Comparison of ENCODE assay signal across 17 mouse cellular contexts in genomic region chr10:86290109-86290771, GRCm38 (mm10). TPM values are rescaled to one million over a fixed set of nuclear protein-coding genes. Genes with fewer than 3 reads are reported as not detected.
A peak's percentile ranks its signal among the peaks of the same experiment; 100 is the strongest.
DNase-seq lines count a peak whose midpoint lies in the region; ATAC-seq lines count a peak whose summit lies in the region.
"Had no signal": no experiment of that assay in that cellular context is flagged by ENCODE, and none has a peak within 500 bp of the region (broad histone marks: within the 10 kb centered on the region; RNA-seq: fewer than 3 reads in every experiment).

No protein-coding gene starts in this region.

- no peak overlapping the region for H3K4me3 ChIP-seq in embryonic facial prominence, embryonic 14.5 days (ENCODE audit: low read depth, low read length)
- H3K4me3 ChIP-seq in lung, embryonic 15.5 days, result no peak overlapping the region
- no peak overlapping the region for H3K4me3 ChIP-seq in intestine, embryonic 15.5 days (replicated peaks)
- H3K4me3 ChIP-seq: forebrain, embryonic 10.5 days; left cerebral cortex, adult 2 months; liver, embryonic 15.5 days; midbrain, embryonic 12.5 days had no signal

- peak; percentile 41 for DNase-seq in 3T3-L1 (ENCODE audit: low read depth, low spot score)
- DNase-seq in embryonic facial prominence, embryonic 14.5 days (ENCODE audit: low spot score), result peak; percentile 59
- DNase-seq in kidney, postnatal 14 days, result peak; percentile 88
- no peak for DNase-seq in left cerebral cortex, adult 8-10 months (ENCODE audit: low spot score in 2 of 2)
- no peak for DNase-seq in adrenal gland, adult 2 months
- no peak for DNase-seq in layer of hippocampus, postnatal 36 days
- DNase-seq: cerebellum, adult 9-11 months; embryo, embryonic 11 days; thymus, adult 2 months had no signal

- ATAC-seq in embryonic facial prominence, embryonic 14.5 days (ENCODE audit: low read depth), result peak; percentile 48; the same call in 1 of the 2 replicates
- peak; percentile 78; the same call in 1 of the 2 replicates for ATAC-seq in lung, embryonic 15.5 days (ENCODE audit: borderline replicate concordance, extremely low read depth, low FRiP score, low TSS enrichment)
- no peak for ATAC-seq in intestine, embryonic 15.5 days

- H3K4me1 ChIP-seq in embryonic facial prominence, embryonic 14.5 days (ENCODE audit: control insufficient read depth, insufficient read depth, low read length), result peaks cover 8% of the 10 kb centered on the region
- H3K4me1 ChIP-seq in lung, embryonic 15.5 days, result peaks cover 9% of the 10 kb centered on the region; the same call in 1 of the 2 replicates
- H3K4me1 ChIP-seq in intestine, embryonic 15.5 days (replicated peaks), result 0 out of 2 replicates have a peak, but pooled peaks cover 3% of the 10 kb centered on the region
- H3K4me1 ChIP-seq: liver, embryonic 15.5 days had no signal

- no peaks in the 10 kb centered on the region for H3K36me3 ChIP-seq in embryonic facial prominence, embryonic 14.5 days (ENCODE audit: control insufficient read depth, insufficient read depth, low read length)
- no peaks in the 10 kb centered on the region for H3K36me3 ChIP-seq in lung, embryonic 15.5 days
- H3K36me3 ChIP-seq in intestine, embryonic 15.5 days, result no peaks in the 10 kb centered on the region
- H3K36me3 ChIP-seq: forebrain, embryonic 10.5 days; liver, embryonic 15.5 days; midbrain, embryonic 12.5 days had no signal

- 52% methylated on average over 8 of the region's 8 CpGs for WGBS in embryonic facial prominence, embryonic 14.5 days
- 39% methylated on average over 8 of the region's 8 CpGs for WGBS in lung, embryonic 15.5 days
- WGBS in intestine, embryonic 15.5 days, result 65% methylated on average over 8 of the region's 8 CpGs

- H3K9me3 ChIP-seq in embryonic facial prominence, embryonic 14.5 days (ENCODE audit: control insufficient read depth, low read length), result no peaks in the 10 kb centered on the region
- H3K9me3 ChIP-seq in lung, embryonic 15.5 days, result no peaks in the 10 kb centered on the region
- H3K9me3 ChIP-seq in intestine, embryonic 15.5 days, result no peaks in the 10 kb centered on the region
- H3K9me3 ChIP-seq: forebrain, embryonic 10.5 days; liver, embryonic 15.5 days; midbrain, embryonic 12.5 days had no signal

- no peak overlapping the region for H3K27ac ChIP-seq in embryonic facial prominence, embryonic 14.5 days (replicated peaks; ENCODE audit: low read depth, low read length)
- peak overlapping the region; percentile 69 for H3K27ac ChIP-seq in lung, embryonic 15.5 days
- H3K27ac ChIP-seq in intestine, embryonic 15.5 days, result no peak overlapping the region
- H3K27ac ChIP-seq: forebrain, embryonic 10.5 days; hindbrain, embryonic 14.5 days; left cerebral cortex, adult 2 months; liver, embryonic 15.5 days; midbrain, embryonic 12.5 days had no signal

- H3K9ac ChIP-seq in embryonic facial prominence, embryonic 14.5 days (ENCODE audit: low read depth, low read length), result no peak overlapping the region
- no peak overlapping the region for H3K9ac ChIP-seq in lung, embryonic 15.5 days
- H3K9ac ChIP-seq in intestine, embryonic 15.5 days, result no peak overlapping the region
- H3K9ac ChIP-seq: hindbrain, embryonic 14.5 days; liver, embryonic 15.5 days; midbrain, embryonic 12.5 days had no signal

- H3K4me2 ChIP-seq in embryonic facial prominence, embryonic 14.5 days (ENCODE audit: low read depth, low read length), result no peak overlapping the region
- H3K4me2 ChIP-seq in lung, embryonic 15.5 days, result no peak overlapping the region
- H3K4me2 ChIP-seq in intestine, embryonic 15.5 days (replicated peaks), result no peak overlapping the region
- H3K4me2 ChIP-seq: hindbrain, embryonic 14.5 days; liver, embryonic 15.5 days; midbrain, embryonic 12.5 days had no signal

- no peaks in the 10 kb centered on the region for H3K27me3 ChIP-seq in embryonic facial prominence, embryonic 14.5 days (replicated peaks; ENCODE audit: control insufficient read depth, insufficient read depth, low read length)
- H3K27me3 ChIP-seq in lung, embryonic 15.5 days, result no peaks in the 10 kb centered on the region
- H3K27me3 ChIP-seq in intestine, embryonic 15.5 days (replicated peaks), result no peaks in the 10 kb centered on the region
- H3K27me3 ChIP-seq: CH12.LX had no signal

RNA-seq across cellular contexts. Expression of gene Timp3, which starts 9.9 kb away (rescaled TPM):
- polyA plus RNA-seq in embryonic facial prominence, embryonic 14.5 days (2014; fragmentation: Nextera tagmentation; extraction: Ambion mirVana), result 77.5 and 86.6 TPM in 2 replicates
- polyA plus RNA-seq in lung, embryonic 15.5 days (2015; fragmentation: Nextera tagmentation; extraction: Ambion mirVana), result 55.5 and 64.4 TPM in 2 replicates
- 44.6 and 46.9 TPM in 2 replicates for polyA plus RNA-seq in intestine, embryonic 15.5 days (2015; fragmentation: Nextera tagmentation; extraction: Ambion mirVana)
- total RNA-seq in left cerebral cortex, adult 8-10 months (2022), result 10 to 100 TPM; 67.3 to 73.9 (median 69.9) TPM
- 100 to 1,000 TPM; 424 to 599 TPM for total RNA-seq in adrenal gland, adult 2 months (2021)
- polyA plus RNA-seq in adrenal gland, adult 2 months (2012; rRNA removed), result 590 and 604 TPM in 2 replicates
- 10 to 100 TPM; 49.2 to 60.3 TPM for total RNA-seq in layer of hippocampus, postnatal 36 days (2021)

Comparison
In these comparisons a context has a peak if more than half of its experiments do, and no peak if none do; other contexts are left out.
1. DNase-seq: peak in 3T3-L1 (single experiment), embryonic facial prominence, embryonic 14.5 days (single experiment) and kidney, postnatal 14 days (single experiment); none in left cerebral cortex, adult 8-10 months (0 of 2), adrenal gland, adult 2 months (single experiment) and layer of hippocampus, postnatal 36 days (0 of 2).